Mouse (Mus musculus) heart, postnatal 0 days (tissue): ENCODE data around the gene Ehmt1.

Experiments used
- CTCF ChIP-seq: IDR thresholded peaks from 2 replicates; pipeline ENCODE4 v1.5.1; 2016; ENCODE audit warnings: antibody characterized with exemption, control low read depth, low read depth
- EP300 ChIP-seq: IDR thresholded peaks from 2 replicates; pipeline ENCODE4 v1.6.1; 2016; ENCODE audit warnings: antibody characterized with exemption, low read depth

DNA sequence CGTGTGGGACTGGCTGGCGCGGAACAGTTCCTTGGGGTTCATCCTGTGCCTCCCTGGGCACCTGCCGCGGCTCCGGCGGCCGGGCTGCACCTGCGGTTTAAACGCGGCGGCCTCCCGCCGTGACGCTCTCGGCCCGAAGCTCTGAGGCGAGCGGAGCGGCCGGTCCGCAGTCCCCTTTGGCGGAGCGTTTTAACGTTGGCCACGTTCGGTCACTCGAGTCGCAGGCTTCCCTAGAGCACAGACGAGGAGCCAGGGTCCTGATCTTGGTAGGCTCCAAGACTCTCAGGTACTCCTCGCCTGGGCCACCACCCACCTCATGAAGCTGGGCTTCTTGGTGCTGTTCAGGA, 30.7 kb upstream of the Ehmt1 start:
- no peak for TF ChIP-seq CTCF
- no peak for TF ChIP-seq EP300
